Mouse (Mus musculus) intestine, embryonic 15.5 days (tissue): ENCODE results near the gene Dus4l. TPM values are rescaled to one million over a fixed set of nuclear protein-coding genes. Genes with fewer than 3 reads are reported as not detected.
"Not testable (repeated sequence)": the region's sequence is repeated elsewhere in the genome, so short reads cannot be mapped to it uniquely, and the experiment has no call there.

Experiments used
- ATAC-seq: fragments of 200-750 bp; cut with Nextera tagmentation; 2 replicates; pipeline ENCODE4 v1.8.0; 2017; ENCODE audit warnings: moderate TSS enrichment, moderate library complexity
- H3K27ac ChIP-seq: fragments of 300-500 bp; sonication (generic); 2 replicates; pipeline ENCODE4 v1.5.1; 2015; ENCODE audit warnings: mild to moderate bottlenecking, inconsistent platforms
- H3K27me3 ChIP-seq: fragments of 300-500 bp; sonication (generic); replicated peaks from 2 replicates; pipeline ENCODE4 v1.6.1; 2015; ENCODE audit warnings: inconsistent platforms
- H3K36me3 ChIP-seq: fragments of 300-500 bp; sonication (generic); 2 replicates; pipeline ENCODE4 v1.6.1; 2015; ENCODE audit warnings: inconsistent platforms
- H3K4me1 ChIP-seq: fragments of 300-500 bp; sonication (generic); replicated peaks from 2 replicates; pipeline ENCODE4 v1.6.1; 2015; ENCODE audit warnings: inconsistent platforms
- H3K4me2 ChIP-seq: fragments of 300-500 bp; sonication (generic); replicated peaks from 2 replicates; pipeline ENCODE4 v1.6.1; 2015; ENCODE audit warnings: mild to moderate bottlenecking, inconsistent platforms
- H3K4me3 ChIP-seq: fragments of 300-500 bp; sonication (generic); replicated peaks from 2 replicates; pipeline ENCODE4 v1.5.1; 2015; ENCODE audit warnings: inconsistent platforms
- H3K9ac ChIP-seq: fragments of 300-500 bp; sonication (generic); 2 replicates; pipeline ENCODE4 v1.6.1; 2015; ENCODE audit warnings: inconsistent platforms
- H3K9me3 ChIP-seq: fragments of 300-500 bp; sonication (generic); 2 replicates; pipeline ENCODE4 v1.6.1; 2016; ENCODE audit warnings: inconsistent platforms
- WGBS: fragments of 180-500 bp; shearing (Covaris S2); methylation state at CpG from one replicate; pipeline ENCODE4 v1.1.7; 2015; 5-methylcytosine and 5-hydroxymethylcytosine counted together
- polyA plus RNA-seq: library from polyadenylated mRNA; unstranded; fragments of >200 nt; fragmentation: Nextera tagmentation; extraction: Ambion mirVana; gene quantifications from 2 replicates; pipeline ENCODE4 v1.2.1, GENCODE M21; 2015

Dus4l gene
- polyA plus RNA-seq, 1 experiment from 2014 or later = 10.2 TPM

DNA sequence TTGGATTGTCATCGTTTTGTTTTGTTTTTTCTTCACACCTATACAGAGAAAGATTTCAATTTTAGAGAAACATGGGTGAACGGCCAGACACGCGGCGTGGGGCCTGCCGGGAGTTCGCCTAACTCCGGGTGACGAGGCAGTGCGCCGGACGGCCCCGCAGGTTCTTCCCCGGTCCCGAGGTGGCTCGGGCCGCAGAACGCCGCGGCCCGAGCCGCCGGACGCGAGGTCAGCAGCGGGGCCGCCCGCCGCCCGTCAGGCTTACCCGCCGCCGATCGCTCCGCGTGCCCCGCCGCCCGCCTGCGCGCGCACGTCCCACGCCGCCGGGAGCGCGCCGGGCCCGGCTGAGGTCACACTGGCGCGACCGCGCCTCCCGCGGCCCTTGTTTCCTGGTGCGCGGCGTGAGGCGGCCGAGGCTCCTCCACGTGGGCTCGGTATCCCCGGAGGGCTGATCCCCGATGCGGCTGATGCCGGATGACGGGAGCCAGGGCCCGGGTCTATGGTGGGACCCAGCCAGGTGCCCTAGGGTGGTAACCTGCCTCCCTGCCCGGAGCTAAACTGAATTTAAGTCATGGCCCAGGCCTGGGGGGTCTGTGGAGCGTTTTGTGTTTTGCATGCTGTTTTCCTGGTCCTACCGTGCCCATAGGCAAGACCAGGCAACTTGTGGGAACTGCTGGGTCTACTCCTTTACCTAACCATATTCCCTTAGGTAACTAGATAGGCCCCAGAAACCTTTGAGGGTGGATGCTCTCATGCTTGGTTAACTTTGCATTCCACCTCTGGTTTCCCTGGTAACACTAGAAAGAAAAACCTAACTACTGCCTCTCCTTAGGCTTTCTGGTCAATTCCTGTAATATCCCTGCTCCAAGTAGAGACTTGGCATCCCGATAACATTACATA lies 20.0 kb downstream of the Dus4l start, which contains the start of gene Bcap29:
TSS of gene Bcap29 (minus strand) at position 316 of the 897 bp plus-strand sequence.
- Histone ChIP-seq H3K36me3 (no peaks in the 10 kb centered on the region), H3K4me1 (peaks cover 2% of the 10 kb centered on the region; the same call in 1 of the 2 replicates), H3K27me3 (no peaks in the 10 kb centered on the region), H3K9me3 (no peaks in the 10 kb centered on the region), H3K4me3 (peak within 1 kb of the TSS; percentile 59), H3K27ac (peak within 1 kb of the TSS; percentile 25; the same call in 1 of the 2 replicates), H3K4me2 (peak within 1 kb of the TSS; percentile 88), H3K9ac (peak within 1 kb of the TSS; percentile 65)
- ATAC-seq = peak; percentile 95
- WGBS = 2% methylated on average over 73 of the region's 73 CpGs

DNA sequence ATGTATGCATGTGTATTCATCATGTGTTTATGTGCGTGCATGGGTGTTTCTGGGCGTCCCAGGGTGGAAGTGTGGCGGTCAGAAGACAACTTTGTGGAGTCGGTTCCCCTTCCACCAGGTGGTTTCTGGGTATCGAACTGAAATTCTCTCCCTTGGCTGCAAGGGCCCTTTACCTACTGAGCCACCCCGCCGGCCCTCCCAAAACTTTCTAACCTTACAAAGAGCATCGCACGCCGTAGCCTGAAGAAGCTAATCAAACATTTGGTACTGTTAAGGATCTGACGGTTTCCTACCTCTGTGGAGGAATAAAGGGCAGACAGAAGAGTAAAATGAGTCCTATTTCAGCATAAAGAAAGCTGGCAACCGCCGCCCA lies 20.7 kb downstream of the Dus4l start:
- Histone ChIP-seq H3K4me3 (peak overlapping the region; percentile 59), H3K4me1 (peaks cover 2% of the 10 kb centered on the region; the same call in 1 of the 2 replicates), H3K9me3 (no peaks in the 10 kb centered on the region), H3K36me3 (no peaks in the 10 kb centered on the region), H3K27ac (0 out of 2 replicates have a peak overlapping the region, but pooled peaks have one; percentile 25), H3K27me3 (no peaks in the 10 kb centered on the region), H3K9ac (peak overlapping the region; percentile 65), H3K4me2 (peak overlapping the region; percentile 88)
- peak; percentile 59 for ATAC-seq
- 8% methylated on average over 13 of the region's 13 CpGs for WGBS

DNA sequence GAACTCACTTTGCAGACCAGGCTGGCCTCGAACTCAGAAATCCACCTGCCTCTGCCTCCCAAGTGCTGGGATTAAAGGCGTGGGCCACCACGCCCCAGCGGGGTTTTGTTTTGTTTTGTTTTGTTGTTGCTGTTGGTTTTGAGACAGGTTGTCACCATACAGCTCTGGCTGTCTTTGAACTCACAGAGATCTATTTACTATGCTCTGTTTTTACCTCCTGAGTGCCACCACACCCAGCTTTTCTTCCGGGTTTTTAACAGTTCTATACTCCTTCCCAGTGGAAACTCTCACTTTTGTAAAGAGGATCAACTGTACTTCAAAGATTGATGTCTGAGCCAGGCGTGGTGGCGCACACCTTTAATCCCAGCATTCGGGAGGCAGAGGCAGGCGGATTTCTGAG lies 26.2 kb downstream of the Dus4l start:
- not testable (repeated sequence) for H3K9ac ChIP-seq, ATAC-seq, H3K36me3 ChIP-seq, H3K4me3 ChIP-seq, H3K4me2 ChIP-seq, H3K27me3 ChIP-seq, H3K9me3 ChIP-seq, H3K4me1 ChIP-seq, H3K27ac ChIP-seq
- 90% methylated on average over 9 of the region's 9 CpGs for WGBS

DNA sequence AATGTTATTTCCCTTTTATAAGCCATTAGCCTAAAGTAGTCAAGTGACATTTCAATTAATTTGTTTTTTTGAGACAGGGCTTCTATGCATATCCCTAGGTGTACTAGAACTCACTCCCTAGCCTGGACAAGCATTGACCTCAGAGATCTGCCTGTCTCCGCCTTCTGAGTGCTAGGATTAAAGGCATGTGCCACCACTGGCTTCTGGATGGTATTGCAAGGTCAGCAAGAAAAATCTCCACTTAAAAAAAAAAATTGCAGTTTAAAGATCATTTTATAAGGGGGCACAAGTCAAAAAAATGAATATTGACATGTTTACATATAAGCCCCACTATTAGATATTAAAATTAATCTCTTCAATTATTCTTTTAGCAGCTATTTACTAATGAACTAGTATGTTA lies 29.6 kb downstream of the Dus4l start:
- Histone ChIP-seq H3K27me3 (no peaks in the 10 kb centered on the region), H3K9ac (no peak overlapping the region), H3K4me3 (no peak overlapping the region), H3K36me3 (no peaks in the 10 kb centered on the region), H3K9me3 (no peaks in the 10 kb centered on the region), H3K27ac (no peak overlapping the region), H3K4me2 (no peak overlapping the region), H3K4me1 (no peaks in the 10 kb centered on the region)
- ATAC-seq = no peak
- 95% methylated on average over 1 of the region's 1 CpGs for WGBS

DNA sequence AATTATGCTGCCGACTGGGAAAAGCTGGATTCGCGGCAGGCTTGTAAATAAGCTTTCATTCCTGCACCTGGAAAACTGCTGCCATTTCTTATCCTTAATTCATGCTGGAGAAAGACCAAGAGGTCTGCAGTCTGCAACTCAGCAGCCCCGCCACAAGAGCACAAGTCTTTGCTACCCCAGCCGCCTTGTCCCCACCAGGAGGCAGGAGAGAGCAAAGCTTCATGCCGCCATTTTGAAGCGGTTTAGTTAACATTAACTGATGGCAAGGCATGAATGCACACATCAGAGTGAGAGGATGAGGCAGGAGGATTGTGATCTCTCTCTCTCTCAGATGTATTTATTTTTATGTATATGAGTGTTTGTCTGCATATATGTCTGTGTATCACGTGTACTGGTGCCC lies 34.5 kb downstream of the Dus4l start:
- Histone ChIP-seq H3K36me3 (no peaks in the 10 kb centered on the region), H3K4me2 (no peak overlapping the region), H3K9ac (no peak overlapping the region), H3K27me3 (no peaks in the 10 kb centered on the region), H3K27ac (no peak overlapping the region), H3K4me3 (no peak overlapping the region), H3K9me3 (no peaks in the 10 kb centered on the region), H3K4me1 (no peaks in the 10 kb centered on the region)
- 63% methylated on average over 8 of the region's 8 CpGs for WGBS
- no peak for ATAC-seq

DNA sequence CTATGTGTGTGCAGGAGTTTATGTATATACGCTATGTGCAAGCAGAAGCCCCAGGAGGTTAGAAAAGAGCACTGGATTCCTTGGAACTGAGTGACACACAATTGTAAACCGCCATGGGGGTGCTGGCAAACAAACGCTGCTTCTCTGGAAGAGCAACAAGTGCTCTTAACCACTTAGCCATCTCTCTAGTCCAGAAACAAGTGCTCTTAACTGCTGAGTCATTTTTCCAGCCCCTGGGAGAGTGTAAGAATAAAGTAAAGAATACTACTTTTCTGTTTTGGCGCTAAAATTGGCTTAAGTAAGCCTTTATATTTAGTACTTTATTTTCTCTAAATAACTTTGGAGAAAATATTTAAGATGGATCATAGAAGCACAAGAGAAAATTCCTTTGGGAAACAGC lies 41.3 kb downstream of the Dus4l start:
- no peak overlapping the region for H3K4me2 ChIP-seq
- H3K27me3 ChIP-seq = no peaks in the 10 kb centered on the region
- 59% methylated on average over 4 of the region's 4 CpGs for WGBS

DNA sequence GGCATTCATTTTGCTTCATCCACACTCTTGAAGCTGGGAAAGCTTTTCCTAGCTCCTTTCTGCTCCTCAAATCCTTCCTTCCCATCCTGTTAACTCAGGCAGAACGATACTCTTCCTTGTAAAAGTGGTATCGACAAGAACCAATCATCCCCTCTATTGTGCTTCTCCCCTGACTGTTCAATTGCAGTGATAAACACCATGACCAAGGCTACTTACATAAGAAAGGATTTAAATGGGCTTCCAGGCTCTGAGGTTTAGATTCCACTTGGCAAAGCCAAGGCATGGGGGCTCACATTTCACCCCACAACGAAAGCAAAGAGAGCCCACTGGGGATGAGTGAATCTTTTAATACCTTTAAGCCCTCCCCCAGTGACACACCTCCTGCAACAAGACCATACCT lies 46.5 kb downstream of the Dus4l start:
- no peak overlapping the region for H3K9ac ChIP-seq
- WGBS = 52% methylated on average over 3 of the region's 3 CpGs
- no peak overlapping the region for H3K4me2 ChIP-seq
- no peaks in the 10 kb centered on the region for H3K36me3 ChIP-seq
- H3K4me1 ChIP-seq = no peaks in the 10 kb centered on the region
- no peak overlapping the region for H3K4me3 ChIP-seq
- no peak for ATAC-seq
- no peak overlapping the region for H3K27ac ChIP-seq
- no peaks in the 10 kb centered on the region for H3K27me3 ChIP-seq
- H3K9me3 ChIP-seq = no peaks in the 10 kb centered on the region

More for the DNA sequence above, 41.3 kb downstream of the Dus4l start:
- Histone ChIP-seq H3K27ac (no peak overlapping the region), H3K9ac (no peak overlapping the region), H3K36me3 (no peaks in the 10 kb centered on the region), H3K4me1 (no peaks in the 10 kb centered on the region), H3K4me3 (no peak overlapping the region), H3K9me3 (no peaks in the 10 kb centered on the region)
- ATAC-seq = no peak

DNA sequence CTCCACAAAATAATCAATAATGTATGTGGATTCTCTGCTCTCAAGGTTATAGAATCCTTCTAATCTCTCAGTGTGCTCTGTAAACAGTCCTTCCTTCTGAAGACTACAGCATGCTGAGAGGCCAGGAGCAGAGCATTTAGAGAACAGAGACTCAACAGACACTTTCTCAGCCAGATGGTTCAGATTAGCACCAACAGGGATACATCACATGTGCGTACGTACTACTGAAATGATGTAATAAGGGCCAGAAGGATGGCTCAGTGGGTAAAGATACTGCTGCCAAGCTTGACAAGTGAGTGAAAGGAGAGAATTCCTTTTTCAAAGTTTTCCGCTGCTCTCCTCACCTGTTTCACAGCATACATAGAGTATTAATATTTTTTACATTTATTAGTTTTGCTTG lies 49.7 kb downstream of the Dus4l start:
- no peak for ATAC-seq
- Histone ChIP-seq H3K4me3 (no peak overlapping the region), H3K4me1 (no peaks in the 10 kb centered on the region), H3K4me2 (no peak overlapping the region), H3K27me3 (no peaks in the 10 kb centered on the region), H3K27ac (no peak overlapping the region), H3K36me3 (no peaks in the 10 kb centered on the region), H3K9ac (no peak overlapping the region), H3K9me3 (no peaks in the 10 kb centered on the region)
- WGBS = 71% methylated on average over 3 of the region's 3 CpGs

DNA sequence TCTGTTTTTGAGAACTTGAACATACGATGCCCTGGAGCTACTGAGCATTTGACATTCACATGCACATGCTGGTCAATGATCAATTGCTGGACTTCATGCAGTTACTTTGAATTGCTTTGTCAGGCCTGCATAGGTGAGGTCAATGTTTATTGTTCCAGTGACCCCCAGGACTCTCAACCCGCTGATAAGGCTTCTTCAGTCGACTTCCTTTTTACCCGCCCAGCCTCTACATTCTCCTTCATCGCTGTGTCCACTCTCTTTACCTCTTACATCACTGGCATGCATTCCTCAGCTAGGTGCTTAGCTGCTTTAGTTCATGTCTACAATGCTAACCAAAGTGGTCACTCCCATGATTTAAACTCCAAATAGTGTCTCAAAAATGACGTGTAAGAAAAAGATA lies 51.0 kb downstream of the Dus4l start:
- Histone ChIP-seq H3K27me3 (no peaks in the 10 kb centered on the region), H3K9me3 (no peaks in the 10 kb centered on the region), H3K36me3 (no peaks in the 10 kb centered on the region), H3K4me3 (no peak overlapping the region), H3K27ac (no peak overlapping the region), H3K4me2 (no peak overlapping the region), H3K9ac (no peak overlapping the region), H3K4me1 (no peaks in the 10 kb centered on the region)
- ATAC-seq = no peak
- WGBS = 49% methylated on average over 6 of the region's 6 CpGs

DNA sequence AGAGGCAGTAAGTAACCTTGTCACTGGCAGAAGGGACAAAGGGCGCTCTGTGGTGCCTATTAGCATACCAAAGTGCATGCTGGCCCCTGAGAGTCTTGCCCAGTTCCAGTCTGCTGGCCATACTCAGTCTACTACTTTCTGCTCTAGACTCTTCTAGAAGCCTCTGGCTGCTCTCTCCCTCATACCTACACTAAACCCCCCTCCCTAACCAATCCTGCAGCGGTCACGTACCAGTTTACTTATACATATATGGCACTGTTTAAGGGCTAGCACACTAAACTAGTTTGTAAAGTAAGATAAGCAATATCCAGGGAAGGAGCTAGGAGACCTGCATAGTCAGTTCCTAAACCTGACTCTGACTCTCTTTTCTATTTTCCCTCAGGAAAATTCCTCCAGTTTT lies 60.3 kb downstream of the Dus4l start:
- no peak for ATAC-seq
- Histone ChIP-seq H3K9ac (no peak overlapping the region), H3K27me3 (no peaks in the 10 kb centered on the region), H3K27ac (no peak overlapping the region), H3K4me2 (no peak overlapping the region), H3K4me3 (no peak overlapping the region), H3K9me3 (no peaks in the 10 kb centered on the region), H3K36me3 (no peaks in the 10 kb centered on the region), H3K4me1 (no peaks in the 10 kb centered on the region)
- WGBS = 73% methylated on average over 3 of the region's 3 CpGs

DNA sequence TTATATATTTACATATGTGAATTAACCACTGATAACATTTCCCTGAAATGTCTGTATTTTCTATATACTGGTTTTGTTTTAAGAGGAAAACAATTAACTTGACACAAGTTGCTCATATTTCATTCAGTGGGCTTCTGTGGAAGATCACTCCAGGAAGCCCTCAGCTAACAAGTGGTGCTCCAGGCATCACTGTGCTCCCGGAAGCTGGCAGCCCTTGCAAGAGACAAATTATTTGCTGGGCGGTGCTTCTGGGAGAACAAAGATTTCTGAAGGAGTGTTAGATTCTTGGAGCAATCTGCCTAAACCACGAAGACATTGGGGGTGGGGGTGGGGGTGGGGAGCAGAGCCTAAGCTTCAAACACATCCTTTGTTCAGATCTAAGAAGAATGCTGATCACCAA lies 62.6 kb downstream of the Dus4l start:
- WGBS = 29% methylated on average over 3 of the region's 3 CpGs
- Histone ChIP-seq H3K4me1 (no peaks in the 10 kb centered on the region), H3K4me2 (no peak overlapping the region), H3K27me3 (no peaks in the 10 kb centered on the region), H3K27ac (no peak overlapping the region), H3K9me3 (no peaks in the 10 kb centered on the region), H3K9ac (no peak overlapping the region), H3K36me3 (no peaks in the 10 kb centered on the region), H3K4me3 (no peak overlapping the region)
- ATAC-seq = no peak
